Mouse (Mus musculus) lung, adult 2 months (tissue): ENCODE measurements around the gene Mcl1.

Experiments
- CTCF ChIP-seq: fragments of 200-500 bp; IDR thresholded peaks from 2 replicates; pipeline ENCODE4 v1.5.1; 2011; ENCODE audit warnings: mild to moderate bottlenecking, low read length, control low read depth; ENCODE audit not compliant: insufficient read depth
- POLR2A ChIP-seq: fragments of 200-500 bp; IDR thresholded peaks from 2 replicates; pipeline ENCODE4 v1.6.1; 2011; ENCODE audit warnings: low read depth, mild to moderate bottlenecking, control low read depth, low read length, borderline replicate concordance; ENCODE audit errors: extremely low read depth

- TF ChIP-seq POLR2A (no peak), CTCF (no peak)
Observed at GRCm38 (mm10) chr3:95636072-95636471, 22.5 kb upstream of the Mcl1 start.
